Mouse (Mus musculus): Measurements from ENCODE around the gene Vmn1r174.
"Not testable (repeated sequence)": the region's sequence is repeated elsewhere in the genome, so short reads cannot be mapped to it uniquely, and the experiment has no call there.

Vmn1r174 gene

GRCm38 (mm10) chr7:23751970-23752369 lies at the start of gene Vmn1r174:
Gene Vmn1r174, plus strand, starts transcription at chr7:23752270.
- DNase-seq (ENCODE audit: low read depth, low spot score): not testable (repeated sequence)

GRCm38 (mm10) chr7:23784526-23784925 lies 32.5 kb downstream of the Vmn1r174 start:
- peak; percentile 28 for DNase-seq (ENCODE audit: low read depth, low spot score)

GRCm38 (mm10) chr7:23810543-23810942 lies 58.5 kb downstream of the Vmn1r174 start, which contains the start of gene Vmn1r175:
Gene Vmn1r175, minus strand, starts transcription at chr7:23810643.
- not testable (repeated sequence) for DNase-seq (ENCODE audit: low read depth, low spot score)
